Mouse (Mus musculus): Measurements from ENCODE around the gene Cyb561d2. TPM values are rescaled to one million over a fixed set of nuclear protein-coding genes. Genes with fewer than 3 reads are reported as not detected.
"Not testable (repeated sequence)": the region's sequence is repeated elsewhere in the genome, so short reads cannot be mapped to it uniquely, and the experiment has no call there.

Gene Cyb561d2
- polyA plus RNA-seq, 1 experiment, result 34.3 TPM

GRCm38 (mm10) chr9:107580501-107581317 is 38.7 kb upstream of the Cyb561d2 start, which contains the start of gene Hyal3:
TSS of gene Hyal3 (plus strand) at chr9:107580818.
- TF ChIP-seq CTCF (IDR thresholded peaks at IDR 0.05; ENCODE audit: borderline replicate concordance, extremely low read depth, insufficient read depth, insufficient read length) (no peak), POLR2A (IDR thresholded peaks at IDR 0.05; ENCODE audit: borderline replicate concordance, extremely low read depth, insufficient read depth, insufficient read length, poor library complexity, severe bottlenecking) (peak; percentile 50; the same call in 1 of the 2 replicates)
- DNase-seq (ENCODE audit: low read depth), result peak; percentile 95

GRCm38 (mm10) chr9:107579023-107579900 is 37.3 kb upstream of the Cyb561d2 start:
- TF ChIP-seq POLR2A (IDR thresholded peaks at IDR 0.05; ENCODE audit: borderline replicate concordance, extremely low read depth, insufficient read depth, insufficient read length, poor library complexity, severe bottlenecking), result no peak
- TF ChIP-seq CTCF (IDR thresholded peaks at IDR 0.05; ENCODE audit: borderline replicate concordance, extremely low read depth, insufficient read depth, insufficient read length), result no peak
- DNase-seq (ENCODE audit: low read depth), result peak; percentile 41

GRCm38 (mm10) chr9:107578587-107578986 is 36.6 kb upstream of the Cyb561d2 start, which contains the start of gene Naa80:
TSS of gene Naa80 (plus strand) at chr9:107578887.
- no peak for DNase-seq (ENCODE audit: low read depth)
- TF ChIP-seq POLR2A (IDR thresholded peaks at IDR 0.05; ENCODE audit: borderline replicate concordance, extremely low read depth, insufficient read depth, insufficient read length, poor library complexity, severe bottlenecking) (no peak), CTCF (IDR thresholded peaks at IDR 0.05; ENCODE audit: borderline replicate concordance, extremely low read depth, insufficient read depth, insufficient read length) (no peak)

GRCm38 (mm10) chr9:107577871-107578270 is 35.9 kb upstream of the Cyb561d2 start:
- DNase-seq (ENCODE audit: low read depth), result no peak

GRCm38 (mm10) chr9:107576357-107577107 is 34.5 kb upstream of the Cyb561d2 start, which contains the start of gene Hyal1:
TSS of gene Hyal1 (plus strand) at chr9:107576927.
- TF ChIP-seq CTCF (IDR thresholded peaks at IDR 0.05; ENCODE audit: borderline replicate concordance, extremely low read depth, insufficient read depth, insufficient read length) (no peak), POLR2A (IDR thresholded peaks at IDR 0.05; ENCODE audit: borderline replicate concordance, extremely low read depth, insufficient read depth, insufficient read length, poor library complexity, severe bottlenecking) (no peak)

More at GRCm38 (mm10) chr9:107577871-107578270, 35.9 kb upstream of the Cyb561d2 start:
- no peak for TF ChIP-seq POLR2A (IDR thresholded peaks at IDR 0.05; ENCODE audit: borderline replicate concordance, extremely low read depth, insufficient read depth, insufficient read length, poor library complexity, severe bottlenecking)
- TF ChIP-seq CTCF (IDR thresholded peaks at IDR 0.05; ENCODE audit: borderline replicate concordance, extremely low read depth, insufficient read depth, insufficient read length), result no peak

GRCm38 (mm10) chr9:107575579-107576356 is 33.8 kb upstream of the Cyb561d2 start:
- no peak for TF ChIP-seq POLR2A (IDR thresholded peaks at IDR 0.05; ENCODE audit: borderline replicate concordance, extremely low read depth, insufficient read depth, insufficient read length, poor library complexity, severe bottlenecking)
- TF ChIP-seq CTCF (IDR thresholded peaks at IDR 0.05; ENCODE audit: borderline replicate concordance, extremely low read depth, insufficient read depth, insufficient read length), result no peak
- DNase-seq (ENCODE audit: low read depth), result no peak

More at GRCm38 (mm10) chr9:107576357-107577107, 34.5 kb upstream of the Cyb561d2 start, which contains the start of gene Hyal1:
- peak; percentile 92 for DNase-seq (ENCODE audit: low read depth)

- not testable (repeated sequence) for DNase-seq (ENCODE audit: low read depth)
These were observed 31.8 kb upstream of the Cyb561d2 start for GRCm38 (mm10) chr9:107573774-107574173.

- TF ChIP-seq POLR2A (IDR thresholded peaks at IDR 0.05; ENCODE audit: borderline replicate concordance, extremely low read depth, insufficient read depth, insufficient read length, poor library complexity, severe bottlenecking) (no peak), CTCF (IDR thresholded peaks at IDR 0.05; ENCODE audit: borderline replicate concordance, extremely low read depth, insufficient read depth, insufficient read length) (no peak)
- no peak for DNase-seq (ENCODE audit: low read depth)
These were observed 30.3 kb upstream of the Cyb561d2 start for GRCm38 (mm10) chr9:107572327-107572662.

GRCm38 (mm10) chr9:107571534-107572326 is 29.7 kb upstream of the Cyb561d2 start:
- TF ChIP-seq CTCF (IDR thresholded peaks at IDR 0.05; ENCODE audit: borderline replicate concordance, extremely low read depth, insufficient read depth, insufficient read length) (no peak), POLR2A (IDR thresholded peaks at IDR 0.05; ENCODE audit: borderline replicate concordance, extremely low read depth, insufficient read depth, insufficient read length, poor library complexity, severe bottlenecking) (no peak)
- no peak for DNase-seq (ENCODE audit: low read depth)

All from brain, embryonic 14.5 days (tissue).